Mouse (Mus musculus) adrenal gland, postnatal 4 days (tissue): ENCODE results near the gene Pfkp. TPM values are rescaled to one million over a fixed set of nuclear protein-coding genes. Genes with fewer than 3 reads are reported as not detected.

Source experiments
- DNase-seq, 2 experiments: peaks; one replicate each; pipeline ENCODE4 v3.0.0; 2021 to 2022; ENCODE audit warnings: low spot score in 2 of 2, mixed read lengths in 2 of 2
- total RNA-seq, 2 experiments: library from RNA; stranded (reverse); gene quantifications; 2 replicates each; pipeline ENCODE4 v1.2.3; 2021

Pfkp gene
- total RNA-seq, 2 experiments from 2014 or later, result 50.5 to 63.4 TPM

- DNase-seq, result no peak
Observed at GRCm38 (mm10) chr13:6613690-6614445, 34.7 kb downstream of the Pfkp start.

- no peak for DNase-seq
Observed at GRCm38 (mm10) chr13:6602786-6603409, 45.7 kb downstream of the Pfkp start.

DNA sequence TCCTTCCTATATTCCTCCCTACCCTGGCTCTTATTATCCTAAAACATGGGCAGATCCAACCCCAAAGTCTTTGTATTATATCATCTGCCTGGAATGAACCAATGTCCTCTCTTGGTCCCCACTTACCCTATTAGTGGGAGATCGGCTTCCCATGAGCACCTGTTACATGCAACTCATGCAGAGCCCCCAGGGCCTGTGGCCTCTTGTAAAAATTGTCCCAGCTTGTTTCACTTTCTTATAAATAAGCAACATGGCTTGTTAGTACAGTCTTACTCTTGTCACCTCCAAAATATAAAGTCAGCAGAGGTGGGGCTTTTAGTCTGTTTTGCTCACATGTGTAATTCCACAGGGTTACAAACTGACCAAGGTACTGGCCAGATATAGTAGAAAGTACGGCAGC, 46.9 kb downstream of the Pfkp start:
- no peak for DNase-seq

DNA sequence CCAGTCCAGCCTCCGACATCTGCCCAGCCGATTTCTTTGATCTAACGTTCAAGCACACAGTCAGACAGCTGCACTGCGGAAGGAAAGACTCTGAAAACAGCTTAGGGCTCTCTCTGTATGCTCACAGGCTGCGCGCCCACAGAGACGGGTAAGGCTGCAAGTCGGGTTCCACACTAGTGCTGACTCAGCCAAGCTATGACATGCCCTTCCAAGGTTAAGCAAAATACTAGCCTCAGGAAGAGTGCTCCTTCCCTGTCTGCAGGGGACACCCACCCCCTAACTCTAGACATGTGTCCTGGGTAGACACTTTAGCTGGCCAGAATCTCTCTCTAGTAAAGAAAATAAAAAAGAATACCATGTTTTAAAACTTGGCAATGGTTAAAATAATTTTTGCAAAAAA, 48.0 kb downstream of the Pfkp start:
- DNase-seq, result no peak

DNA sequence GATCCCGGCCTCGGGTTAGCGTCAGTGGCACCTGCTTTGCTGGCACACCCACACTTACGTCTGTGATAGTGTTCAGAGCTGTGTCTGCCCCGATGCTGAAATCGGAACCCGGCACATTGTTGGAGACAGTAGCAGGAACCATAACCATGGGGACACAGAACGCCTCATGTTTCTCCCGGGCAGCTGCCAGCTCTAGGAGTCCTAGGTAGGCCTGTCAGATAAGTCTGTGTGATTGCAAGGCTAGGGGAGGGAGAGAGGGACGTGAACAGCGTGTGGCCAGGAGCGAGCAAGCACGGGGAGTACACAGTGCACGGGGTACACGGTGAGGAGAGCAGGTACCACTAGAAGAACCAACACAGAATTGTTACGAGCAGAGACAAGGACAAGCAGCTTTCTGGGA, 50.8 kb downstream of the Pfkp start:
- no peak for DNase-seq

- no peak for DNase-seq
Observed at GRCm38 (mm10) chr13:6595403-6595802, 53.2 kb downstream of the Pfkp start.

- no peak for DNase-seq
Observed at GRCm38 (mm10) chr13:6590846-6591245, 57.7 kb downstream of the Pfkp start.

- DNase-seq, result no peak
Observed at GRCm38 (mm10) chr13:6586009-6586408, 62.6 kb downstream of the Pfkp start.

DNA sequence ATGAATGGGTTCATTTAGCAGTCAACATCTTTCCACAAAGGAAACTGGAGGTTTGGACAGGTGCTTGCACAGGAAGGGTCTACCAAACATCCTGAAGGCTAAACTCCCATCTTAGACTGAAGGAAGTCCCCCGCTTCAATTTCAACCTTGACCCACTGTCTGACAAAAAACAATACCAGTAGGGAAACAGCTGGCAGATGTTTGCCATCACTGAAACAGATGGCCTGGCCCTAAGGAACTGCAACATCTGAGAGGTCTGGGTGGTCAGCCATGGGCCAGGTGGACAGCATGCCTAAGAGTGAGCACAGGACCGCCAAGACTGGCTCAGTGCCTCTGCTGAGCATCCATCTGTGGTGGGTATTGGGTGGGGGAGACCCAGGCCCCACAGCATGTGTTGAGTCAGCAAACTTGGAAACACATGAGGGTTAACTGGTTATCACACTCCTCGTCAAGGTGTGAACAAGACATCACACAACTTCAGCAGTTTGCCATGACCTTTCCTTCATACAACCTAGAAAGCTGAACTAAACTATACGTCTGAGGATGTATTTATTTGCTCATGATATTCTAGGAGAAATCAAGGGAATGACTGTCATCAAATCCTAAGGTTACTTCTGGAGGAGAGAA, 65.0 kb downstream of the Pfkp start:
- DNase-seq, result no peak

GRCm38 (mm10) chr13:6575920-6576509, 72.6 kb downstream of the Pfkp start:
- DNase-seq, result no peak

- no peak for DNase-seq
Observed at GRCm38 (mm10) chr13:6565571-6565970, 83.0 kb downstream of the Pfkp start.

GRCm38 (mm10) chr13:6562409-6562808, 86.2 kb downstream of the Pfkp start:
- DNase-seq, result no peak

DNA sequence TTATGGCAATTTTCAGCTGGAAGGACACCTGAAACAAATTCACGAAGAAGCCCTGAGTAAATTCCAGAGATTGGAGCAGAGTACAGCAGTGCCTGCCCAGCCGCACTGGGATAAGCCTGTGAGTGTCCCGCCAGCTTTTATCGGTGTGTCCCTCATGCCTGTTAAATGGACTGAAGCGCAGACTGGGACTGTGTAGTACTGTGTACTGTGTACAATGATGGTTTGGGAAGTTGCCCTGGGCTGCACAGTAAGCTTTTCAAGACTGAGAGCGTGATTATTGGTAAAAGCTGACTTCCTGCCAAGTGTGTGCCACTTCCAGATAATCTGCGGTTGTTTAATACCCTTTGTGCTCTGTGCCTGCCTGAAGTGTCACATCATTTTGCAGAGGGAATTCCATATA, 90.8 kb downstream of the Pfkp start:
- no peak for DNase-seq

DNA sequence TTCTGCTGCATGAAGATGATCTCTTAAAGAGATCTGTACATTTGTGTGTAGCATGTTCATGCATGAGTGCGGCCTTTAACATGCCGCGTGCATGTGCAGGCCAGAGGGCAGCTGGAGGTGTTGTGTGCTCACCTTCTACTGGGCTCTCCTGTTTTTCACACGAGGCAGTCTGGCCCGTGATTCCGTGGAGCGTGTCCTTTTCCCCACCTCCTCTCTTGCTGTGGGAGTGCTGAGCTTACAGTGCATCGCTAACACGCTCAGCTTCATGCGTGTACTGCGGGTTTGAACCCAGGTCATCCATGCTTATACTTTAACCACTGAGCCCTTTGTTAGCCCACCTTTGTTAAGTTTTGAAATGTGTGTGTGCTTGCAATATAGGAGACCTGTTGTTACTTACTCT, 92.9 kb downstream of the Pfkp start:
- DNase-seq, result no peak

GRCm38 (mm10) chr13:6553708-6554107, 94.9 kb downstream of the Pfkp start:
- no peak for DNase-seq

- DNase-seq, result no peak
Observed at GRCm38 (mm10) chr13:6535287-6535932, 113.2 kb downstream of the Pfkp start.

- no peak for DNase-seq
Observed at GRCm38 (mm10) chr13:6532683-6533082, 115.9 kb downstream of the Pfkp start.
